ENCODE assay signal across 9 mouse cellular contexts in the genomic region with DNA sequence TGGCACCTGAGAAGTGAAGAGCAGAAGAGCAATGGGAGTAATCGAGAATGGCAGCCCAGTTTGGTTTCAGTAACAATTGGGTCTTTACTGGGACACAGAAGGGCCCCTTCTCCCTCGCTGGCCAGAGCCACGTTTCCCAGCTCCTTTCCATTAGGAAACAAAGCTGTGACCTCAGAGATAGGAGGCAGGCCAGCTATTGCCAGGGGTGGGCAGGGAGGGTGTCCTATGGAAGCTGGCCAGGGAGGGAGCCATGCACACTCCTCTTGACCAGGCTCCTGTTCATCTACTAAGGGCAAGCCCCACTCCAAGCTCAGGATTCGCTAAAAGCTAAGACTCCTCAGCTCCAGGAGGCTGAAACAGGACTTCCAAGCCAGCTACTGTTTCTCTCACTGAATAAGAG. TPM values are rescaled to one million over a fixed set of nuclear protein-coding genes. Genes with fewer than 3 reads are reported as not detected.
A peak's percentile ranks its signal among the peaks of the same experiment; 100 is the strongest.
DNase-seq lines count a peak whose midpoint lies in the region; ATAC-seq lines count a peak whose summit lies in the region.
"Had no signal": no experiment of that assay in that cellular context is flagged by ENCODE, and none has a peak within 500 bp of the region (broad histone marks: within the 10 kb centered on the region; RNA-seq: fewer than 3 reads in every experiment).

No protein-coding gene starts in this region.

- H3K4me2 ChIP-seq in forebrain, embryonic 13.5 days: peak overlapping the region; percentile 99

- DNase-seq in kidney, postnatal 10 days: peak; percentile 59
- DNase-seq in kidney, postnatal 14 days: no peak
- DNase-seq in limb, embryonic 10.5 days (ENCODE audit: low spot score): no peak
- DNase-seq in retina, postnatal 1 day: peak; percentile 61
- no peak for DNase-seq in ovary, postnatal 10 days (ENCODE audit: low spot score)
- DNase-seq in layer of hippocampus, postnatal 36 days: no peak
- DNase-seq: gastrocnemius, postnatal 25 days had no signal

- H3K4me3 ChIP-seq in forebrain, embryonic 13.5 days: no peak overlapping the region
- H3K4me3 ChIP-seq in limb, embryonic 10.5 days: peak overlapping the region; percentile 94

- 8% methylated on average over 4 of the region's 4 CpGs for WGBS in forebrain, embryonic 13.5 days
- 4% methylated on average over 4 of the region's 4 CpGs for WGBS in limb, embryonic 10.5 days

- no peak for ATAC-seq in forebrain, embryonic 13.5 days

- no peak overlapping the region for H3K9ac ChIP-seq in forebrain, embryonic 13.5 days
- H3K9ac ChIP-seq: liver, embryonic 14.5 days had no signal

- no peaks in the 10 kb centered on the region for H3K9me3 ChIP-seq in forebrain, embryonic 13.5 days (replicated peaks)
- no peaks in the 10 kb centered on the region for H3K9me3 ChIP-seq in limb, embryonic 10.5 days (replicated peaks)

- H3K4me1 ChIP-seq in forebrain, embryonic 13.5 days: peaks cover 25% of the 10 kb centered on the region
- peaks cover 78% of the 10 kb centered on the region for H3K4me1 ChIP-seq in limb, embryonic 10.5 days

- H3K27me3 ChIP-seq in forebrain, embryonic 13.5 days: peaks cover 25% of the 10 kb centered on the region
- no peaks in the 10 kb centered on the region for H3K27me3 ChIP-seq in limb, embryonic 10.5 days (ENCODE audit: low read depth, poor library complexity, severe bottlenecking)

- H3K27ac ChIP-seq in forebrain, embryonic 13.5 days: no peak overlapping the region
- peak overlapping the region; percentile 99 for H3K27ac ChIP-seq in limb, embryonic 10.5 days
- H3K27ac ChIP-seq: liver, embryonic 14.5 days had no signal

- peaks cover 12% of the 10 kb centered on the region for H3K36me3 ChIP-seq in forebrain, embryonic 13.5 days (ENCODE audit: poor library complexity, severe bottlenecking)
- H3K36me3 ChIP-seq in limb, embryonic 10.5 days: peaks cover 17% of the 10 kb centered on the region

RNA-seq across cellular contexts. Expression of a gene that starts 1.1 kb away (rescaled TPM):
- 27.3 and 30.7 TPM in 2 replicates for polyA plus RNA-seq in forebrain, embryonic 13.5 days (2015; fragmentation: Nextera tagmentation; extraction: Ambion mirVana)
- 28.5 and 34.2 TPM in 2 replicates for polyA plus RNA-seq in limb, embryonic 10.5 days (2016; fragmentation: Nextera tagmentation; extraction: Ambion mirVana)
- 10 to 100 TPM; 11.4 to 11.6 TPM for total RNA-seq in layer of hippocampus, postnatal 36 days (2021)

RNA-seq across cellular contexts. Expression of a gene that starts 12.0 kb away (rescaled TPM):
- polyA plus RNA-seq in forebrain, embryonic 13.5 days (2015; fragmentation: Nextera tagmentation; extraction: Ambion mirVana): 16.9 and 18.0 TPM in 2 replicates
- 19.5 and 20.3 TPM in 2 replicates for polyA plus RNA-seq in limb, embryonic 10.5 days (2016; fragmentation: Nextera tagmentation; extraction: Ambion mirVana)
- total RNA-seq in layer of hippocampus, postnatal 36 days (2021): 10 to 100 TPM; 11.9 to 12.6 TPM

RNA-seq across cellular contexts. Expression of a gene that starts 20.0 kb away (rescaled TPM):
- 0.30 and 0.44 TPM in 2 replicates for polyA plus RNA-seq in forebrain, embryonic 13.5 days (2015; fragmentation: Nextera tagmentation; extraction: Ambion mirVana)
- polyA plus RNA-seq in limb, embryonic 10.5 days (2016; fragmentation: Nextera tagmentation; extraction: Ambion mirVana): 0.39 TPM in 1 of 2 replicates, not detected in the other
- total RNA-seq in layer of hippocampus, postnatal 36 days (2021): not detected
- polyA plus RNA-seq: liver, embryonic 14.5 days had no signal

RNA-seq across cellular contexts. Expression of a gene that starts 22.6 kb away (rescaled TPM):
- polyA plus RNA-seq in forebrain, embryonic 13.5 days (2015; fragmentation: Nextera tagmentation; extraction: Ambion mirVana): 11.3 and 12.3 TPM in 2 replicates
- 14.3 and 16.8 TPM in 2 replicates for polyA plus RNA-seq in limb, embryonic 10.5 days (2016; fragmentation: Nextera tagmentation; extraction: Ambion mirVana)
- total RNA-seq in layer of hippocampus, postnatal 36 days (2021): 1 to 10 TPM; 7.9 to 8.5 TPM

RNA-seq across cellular contexts. Expression of a gene that starts 47.6 kb away (rescaled TPM):
- polyA plus RNA-seq in forebrain, embryonic 13.5 days (2015; fragmentation: Nextera tagmentation; extraction: Ambion mirVana): 5.3 and 5.7 TPM in 2 replicates
- 3.6 and 4.5 TPM in 2 replicates for polyA plus RNA-seq in limb, embryonic 10.5 days (2016; fragmentation: Nextera tagmentation; extraction: Ambion mirVana)
- total RNA-seq in layer of hippocampus, postnatal 36 days (2021): 10 to 100 TPM; 29.0 to 39.0 TPM

Comparison
In these comparisons a context has a peak if more than half of its experiments do, and no peak if none do; other contexts are left out.
1. DNase-seq: peak in kidney, postnatal 10 days (single experiment) and retina, postnatal 1 day (single experiment); none in kidney, postnatal 14 days (single experiment), limb, embryonic 10.5 days (single experiment), ovary, postnatal 10 days (single experiment) and layer of hippocampus, postnatal 36 days (0 of 2).